Mouse (Mus musculus) liver, embryonic 14.5 days (tissue): ENCODE measurements around the gene Med22. TPM values are rescaled to one million over a fixed set of nuclear protein-coding genes. Genes with fewer than 3 reads are reported as not detected.

Experiments
- ATAC-seq: fragments of 200-750 bp; cut with Nextera tagmentation; 2 replicates; pipeline ENCODE4 v1.8.0; 2017; ENCODE audit warnings: moderate number of reproducible peaks, mild to moderate bottlenecking, moderate library complexity; ENCODE audit not compliant: insufficient read depth
- DNase-seq, 3 experiments: peaks; one replicate each; pipeline ENCODE4 v3.0.0-alpha.2; 2012 to 2013; ENCODE audit warnings: low read depth in 3 of 3, low spot score in 3 of 3
- H3K27ac ChIP-seq: fragments of 300-500 bp; sonication (generic); 2 replicates; pipeline ENCODE4 v1.5.1; 2014; ENCODE audit warnings: moderate library complexity, mild to moderate bottlenecking, control low read depth, inconsistent platforms
- H3K27me3 ChIP-seq: fragments of 300-500 bp; sonication (generic); 2 replicates; pipeline ENCODE4 v1.6.1; 2014; ENCODE audit warnings: mild to moderate bottlenecking, low read length, moderate library complexity; ENCODE audit not compliant: control insufficient read depth, insufficient read depth
- H3K36me3 ChIP-seq: fragments of 300-500 bp; sonication (generic); replicated peaks from 2 replicates; pipeline ENCODE4 v1.6.1; 2014; ENCODE audit warnings: low read depth; ENCODE audit not compliant: control insufficient read depth, insufficient read depth
- H3K4me1 ChIP-seq, 2 experiments: fragments of 200-500 bp in 1 of 2; fragments of 300-500 bp in 1 of 2; sonication (generic) in 1 of 2; replicated peaks; 2 replicates each; pipeline ENCODE4 v1.6.1; 2012 to 2014; ENCODE audit warnings: antibody characterized with exemption in 1 of 2, inconsistent platforms in 1 of 2, low read length in 1 of 2; ENCODE audit not compliant: control insufficient read depth in 2 of 2, insufficient read depth in 2 of 2
- H3K4me2 ChIP-seq: fragments of 300-500 bp; sonication (generic); 2 replicates; pipeline ENCODE4 v1.6.1; 2014; ENCODE audit warnings: low read depth, mild to moderate bottlenecking, control low read depth, moderate library complexity
- H3K4me3 ChIP-seq, 2 experiments: fragments of 200-500 bp in 1 of 2; fragments of 300-500 bp in 1 of 2; sonication (generic) in 1 of 2; 2 replicates each; pipeline ENCODE4 v1.5.1; 2012 to 2014; ENCODE audit warnings: low read depth in 2 of 2, low read length in 2 of 2, mild to moderate bottlenecking in 2 of 2, control low read depth in 1 of 2, inconsistent platforms in 1 of 2, moderate library complexity in 1 of 2; ENCODE audit not compliant: insufficient read depth in 1 of 2
- H3K9ac ChIP-seq: fragments of 300-500 bp; sonication (generic); replicated peaks from 2 replicates; pipeline ENCODE4 v1.6.1; 2014; ENCODE audit warnings: mild to moderate bottlenecking, control low read depth, moderate library complexity
- H3K9me3 ChIP-seq: fragments of 300-500 bp; sonication (generic); 2 replicates; pipeline ENCODE4 v1.6.1; 2016; ENCODE audit warnings: low read length, mixed read lengths; ENCODE audit not compliant: control insufficient read depth
- CTCF ChIP-seq: IDR thresholded peaks from 2 replicates; pipeline ENCODE4 v1.5.1; 2016; ENCODE audit warnings: antibody characterized with exemption, low read depth, control low read depth
- EP300 ChIP-seq: IDR thresholded peaks from 2 replicates; pipeline ENCODE4 v1.6.1; 2016; ENCODE audit warnings: antibody characterized with exemption, low read depth
- WGBS: fragments of 180-500 bp; shearing (Covaris S2); extraction: QIAGEN DNeasy Blood & Tissue Kit; methylation state at CpG from one replicate; pipeline ENCODE4 v1.1.7; 2014; ENCODE audit not compliant: insufficient replicate concordance; 5-methylcytosine and 5-hydroxymethylcytosine counted together
- polyA plus RNA-seq, 2 experiments: library from polyadenylated mRNA; depleted of rRNA in 1 of 2; stranded (reverse) in 1 of 2; unstranded in 1 of 2; fragments of >200 nt; fragmentation: Nextera tagmentation in 1 of 2; extraction: Ambion mirVana in 1 of 2; gene quantifications; 2 replicates each; pipeline versions ENCODE4 v1.2.1 to v1.2.3; 2012 to 2014

Gene Med22
- polyA plus RNA-seq, 2 experiments, result 10.4 to 15.1 TPM

DNA sequence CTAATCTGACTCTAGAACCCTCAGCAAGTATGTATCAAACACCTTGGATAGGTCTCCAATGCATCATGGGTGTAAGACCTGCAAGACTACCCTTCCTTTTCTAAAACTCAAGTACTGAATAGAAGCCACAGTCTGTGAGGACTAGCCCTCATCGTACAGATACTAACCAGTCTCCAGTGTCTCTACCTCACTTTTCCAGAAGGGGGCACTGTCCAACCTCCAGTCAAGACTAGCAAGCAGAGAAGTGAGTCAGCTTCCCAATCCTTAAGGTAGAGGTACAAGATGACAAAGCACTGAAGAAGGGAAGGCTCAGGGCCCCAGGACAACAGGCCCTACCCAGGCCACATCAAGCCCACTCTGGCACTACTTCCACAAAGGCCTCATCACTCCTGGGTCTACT, 19.9 kb upstream of the Med22 start:
- TF ChIP-seq CTCF, result peak; percentile 89
- no peak for TF ChIP-seq EP300
- no peaks in the 10 kb centered on the region for H3K9me3 ChIP-seq
- H3K36me3 ChIP-seq, result peaks cover 30% of the 10 kb centered on the region
- ATAC-seq, result no peak
- 21% methylated on average over 1 of the region's 1 CpGs for WGBS
- H3K4me2 ChIP-seq, result peak overlapping the region; percentile 8; the same call in 1 of the 2 replicates
- H3K4me1 ChIP-seq, result peaks cover 9 to 19% of the 10 kb centered on the region in 2 experiments
- H3K9ac ChIP-seq, result no peak overlapping the region
- peak; percentile 66 to 71 (median 69) for DNase-seq
- no peaks in the 10 kb centered on the region for H3K27me3 ChIP-seq
- no peak overlapping the region for H3K4me3 ChIP-seq
- H3K27ac ChIP-seq, result 0 out of 2 replicates have a peak overlapping the region, but pooled peaks have one; percentile 10

DNA sequence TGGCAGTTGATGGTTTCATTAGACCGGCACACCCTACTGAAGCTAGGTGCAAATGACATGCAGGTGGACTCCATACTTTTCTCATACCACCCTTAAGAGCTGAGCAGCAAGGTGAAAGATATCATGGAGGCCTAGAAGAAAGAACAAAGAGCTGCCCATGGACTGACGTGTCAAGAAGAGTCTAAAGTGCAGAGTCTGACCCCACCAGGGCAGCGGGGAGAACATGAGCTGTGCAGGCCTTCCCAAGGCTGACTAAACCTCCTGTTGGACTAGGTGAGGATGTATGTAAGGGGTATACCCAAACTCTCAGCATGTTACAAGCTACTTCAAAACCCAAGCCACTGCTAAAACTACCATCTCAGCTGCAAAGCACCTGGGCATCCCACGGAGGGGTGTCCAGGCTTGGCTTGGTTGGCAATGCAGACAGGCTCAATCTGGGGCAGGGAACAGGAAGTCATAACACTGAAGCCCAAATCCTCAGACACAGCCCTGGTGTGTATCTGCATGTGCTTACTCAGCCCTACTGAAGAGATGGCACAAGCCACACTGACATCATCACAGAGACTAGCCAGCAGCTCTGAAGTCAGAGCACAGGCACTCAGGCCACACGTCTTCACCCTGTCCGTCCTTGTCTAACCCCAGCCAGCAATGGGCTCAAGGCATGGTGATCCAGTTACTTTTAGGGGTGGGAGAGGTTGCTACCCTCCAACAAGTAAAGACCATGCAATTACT, 17.4 kb upstream of the Med22 start:
- Histone ChIP-seq H3K9me3 (no peaks in the 10 kb centered on the region), H3K9ac (no peak overlapping the region), H3K36me3 (peaks cover 48% of the 10 kb centered on the region), H3K27me3 (no peaks in the 10 kb centered on the region), H3K4me1 (peaks cover 9 to 15% of the 10 kb centered on the region in 2 experiments), H3K27ac (no peak overlapping the region), H3K4me3 (no peak overlapping the region), H3K4me2 (no peak overlapping the region)
- DNase-seq (no peak), ATAC-seq (no peak)
- TF ChIP-seq EP300, result no peak
- TF ChIP-seq CTCF, result no peak
- 80% methylated on average over 6 of the region's 6 CpGs for WGBS

DNA sequence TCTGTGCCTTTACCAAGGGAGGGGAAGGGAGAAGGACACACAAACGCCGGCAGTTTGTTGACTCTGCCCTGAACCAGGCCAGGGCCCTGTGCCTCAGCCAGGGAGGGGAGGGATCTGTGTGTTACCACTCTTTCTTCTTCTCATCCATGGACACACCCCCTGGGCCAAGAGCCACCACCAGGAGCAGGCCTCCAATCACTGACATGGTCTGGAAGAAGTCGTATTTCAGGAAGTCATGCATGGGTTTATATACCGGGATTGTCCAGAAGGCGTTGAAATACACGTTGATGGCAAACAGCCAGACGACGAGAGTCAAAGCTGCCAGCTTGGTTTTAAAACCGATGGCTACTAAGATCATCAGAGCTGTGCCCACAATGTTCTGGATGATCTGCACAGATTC, 11.3 kb upstream of the Med22 start:
- H3K27ac ChIP-seq, result no peak overlapping the region
- H3K4me3 ChIP-seq, result no peak overlapping the region
- H3K4me2 ChIP-seq, result no peak overlapping the region
- no peaks in the 10 kb centered on the region for H3K9me3 ChIP-seq
- ATAC-seq (no peak), DNase-seq (no peak)
- H3K9ac ChIP-seq, result no peak overlapping the region
- 70% methylated on average over 9 of the region's 9 CpGs for WGBS
- no peaks in the 10 kb centered on the region for H3K27me3 ChIP-seq
- no peak for TF ChIP-seq CTCF
- TF ChIP-seq EP300, result no peak
- H3K36me3 ChIP-seq, result peaks cover 74% of the 10 kb centered on the region
- peaks cover 8 to 10% of the 10 kb centered on the region in 2 experiments for H3K4me1 ChIP-seq

DNA sequence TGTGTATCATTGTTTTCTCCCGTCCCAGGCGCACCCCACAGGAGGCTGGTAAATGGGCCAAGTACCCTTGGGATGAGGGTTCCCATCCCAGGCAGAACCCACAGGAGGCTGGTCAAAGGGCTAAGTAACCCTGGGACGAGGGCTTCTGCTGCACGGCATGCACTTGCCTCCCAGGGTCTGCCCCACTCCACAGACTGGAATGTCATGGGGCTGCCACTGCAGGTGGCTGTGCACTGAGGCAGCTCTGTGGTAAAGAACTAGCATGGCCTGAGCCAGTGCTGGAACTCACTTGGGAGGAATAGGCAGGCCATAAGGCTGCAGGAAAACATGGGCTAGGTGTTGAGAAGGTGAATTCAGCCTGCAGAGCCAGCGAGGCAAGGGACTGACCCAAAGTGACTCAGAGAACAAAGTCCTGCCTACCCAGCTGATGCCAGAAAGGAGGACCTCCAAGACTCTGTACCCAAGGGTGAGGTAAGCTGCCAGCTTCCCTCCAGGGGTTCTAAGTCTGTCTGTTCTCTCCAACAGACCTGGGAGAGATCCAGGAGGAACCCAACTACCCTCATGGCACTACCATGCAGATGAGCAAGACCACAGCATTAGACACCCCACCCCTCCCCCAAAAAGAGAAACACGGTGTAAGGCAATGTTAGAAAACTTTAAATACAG, 9.8 kb upstream of the Med22 start:
- H3K27me3 ChIP-seq, result no peaks in the 10 kb centered on the region
- peaks cover 12 to 14% of the 10 kb centered on the region in 2 experiments for H3K4me1 ChIP-seq
- DNase-seq (no peak), ATAC-seq (no peak)
- TF ChIP-seq EP300 (no peak), CTCF (no peak)
- peaks cover 59% of the 10 kb centered on the region for H3K36me3 ChIP-seq
- no peaks in the 10 kb centered on the region for H3K9me3 ChIP-seq
- H3K9ac ChIP-seq, result no peak overlapping the region
- no peak overlapping the region for H3K27ac ChIP-seq
- WGBS, result 76% methylated on average over 6 of the region's 6 CpGs
- H3K4me3 ChIP-seq, result no peak overlapping the region
- H3K4me2 ChIP-seq, result no peak overlapping the region

DNA sequence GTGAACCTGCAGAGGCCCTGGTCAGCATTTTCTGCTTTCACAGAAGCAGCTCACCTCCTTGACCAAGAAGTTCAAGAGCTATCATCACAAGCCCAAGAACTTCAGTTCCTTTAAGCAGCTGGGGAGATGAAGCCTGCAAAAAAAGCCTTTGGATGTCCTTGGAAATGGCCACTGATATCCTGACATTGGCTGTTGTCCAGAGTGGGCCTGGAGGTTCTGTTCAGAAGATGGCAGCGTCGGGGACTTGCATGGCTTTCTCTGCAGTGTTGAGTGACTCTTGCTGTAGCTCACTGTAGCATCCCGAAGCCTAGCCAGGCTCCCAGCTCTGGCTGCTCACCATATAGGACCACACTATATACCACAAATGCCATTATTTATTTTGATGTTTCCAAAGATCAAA, 9.2 kb upstream of the Med22 start:
- Histone ChIP-seq H3K27me3 (no peaks in the 10 kb centered on the region), H3K27ac (no peak overlapping the region), H3K9ac (no peak overlapping the region), H3K4me3 (no peak overlapping the region), H3K4me2 (no peak overlapping the region), H3K36me3 (peaks cover 55% of the 10 kb centered on the region), H3K9me3 (no peaks in the 10 kb centered on the region), H3K4me1 (peaks cover 12 to 18% of the 10 kb centered on the region in 2 experiments)
- WGBS, result 76% methylated on average over 3 of the region's 3 CpGs
- ATAC-seq, result no peak
- TF ChIP-seq CTCF (no peak), EP300 (no peak)
- no peak for DNase-seq
